Mouse (Mus musculus): ENCODE measurements at regions not wholly inside any gene's neighbourhood (a gene's known extent, or its start where the extent isn't known, plus 50 kb on each side); places are given as distances from the start of the nearest gene placed in this dataset.

DNA sequence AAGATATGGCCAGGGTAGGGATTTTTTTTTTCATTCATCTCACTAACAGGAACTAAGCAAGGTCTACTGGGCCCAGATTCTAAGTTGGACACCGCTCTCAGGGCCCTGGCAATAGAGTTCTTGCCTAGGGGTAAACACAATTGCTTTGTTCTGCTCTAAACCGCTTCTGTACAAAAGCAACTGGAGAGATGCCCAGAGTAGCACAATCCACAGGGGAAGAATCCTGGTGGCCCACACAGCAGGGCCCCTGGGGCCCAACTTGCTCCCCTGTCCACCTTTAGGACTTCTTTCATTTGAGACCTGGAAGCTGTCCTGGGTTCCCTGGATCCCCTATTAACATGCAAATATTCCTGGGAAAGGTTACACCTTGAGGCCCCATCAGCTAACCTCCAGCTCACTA is 639.4 kb downstream of the Insc start:
- TF ChIP-seq POLR2A (IDR thresholded peaks at IDR 0.05; ENCODE audit: low read depth, low read length) (no peak), CTCF (IDR thresholded peaks at IDR 0.05; ENCODE audit: borderline replicate concordance, insufficient read depth, low read length) (no peak)
